Mouse (Mus musculus) midbrain, embryonic 14.5 days (tissue): ENCODE measurements around the gene Dlec1. TPM values are rescaled to one million over a fixed set of nuclear protein-coding genes. Genes with fewer than 3 reads are reported as not detected.

Experiments
- ATAC-seq: fragments of 200-750 bp; cut with Nextera tagmentation; 2 replicates; pipeline ENCODE4 v1.8.0; 2017; ENCODE audit warnings: moderate number of reproducible peaks, moderate library complexity; ENCODE audit not compliant: low FRiP score, low TSS enrichment
- DNase-seq: peaks from one replicate; pipeline ENCODE4 v3.0.0-alpha.2; 2015
- H3K27ac ChIP-seq: fragments of 300-500 bp; sonication (generic); replicated peaks from 2 replicates; pipeline ENCODE4 v1.5.1; 2014; ENCODE audit warnings: mild to moderate bottlenecking, low read depth, low read length, moderate library complexity
- H3K27me3 ChIP-seq: fragments of 300-500 bp; sonication (generic); 2 replicates; pipeline ENCODE4 v1.6.1; 2014; ENCODE audit warnings: low read length, control low read depth, mixed read lengths; ENCODE audit not compliant: control insufficient read depth, insufficient read depth
- H3K36me3 ChIP-seq: fragments of 300-500 bp; sonication (generic); 2 replicates; pipeline ENCODE4 v1.6.1; 2014; ENCODE audit warnings: low read length, control low read depth; ENCODE audit not compliant: control insufficient read depth, insufficient read depth
- H3K4me1 ChIP-seq: fragments of 300-500 bp; sonication (generic); 2 replicates; pipeline ENCODE4 v1.6.1; 2014; ENCODE audit warnings: mild to moderate bottlenecking, antibody characterized with exemption, low read length, control low read depth; ENCODE audit not compliant: control insufficient read depth, insufficient read depth
- H3K4me2 ChIP-seq: fragments of 300-500 bp; sonication (generic); 2 replicates; pipeline ENCODE4 v1.6.1; 2014; ENCODE audit warnings: mild to moderate bottlenecking, low read length, moderate library complexity
- H3K4me3 ChIP-seq: fragments of 300-500 bp; sonication (generic); replicated peaks from 2 replicates; pipeline ENCODE4 v1.5.1; 2014; ENCODE audit warnings: low read depth, low read length
- H3K9ac ChIP-seq: fragments of 300-500 bp; sonication (generic); replicated peaks from 2 replicates; pipeline ENCODE4 v1.6.1; 2014; ENCODE audit warnings: mild to moderate bottlenecking, low read length, moderate library complexity
- H3K9me3 ChIP-seq: fragments of 300-500 bp; sonication (generic); 2 replicates; pipeline ENCODE4 v1.6.1; 2016; ENCODE audit warnings: low read length, control low read depth, mixed read lengths; ENCODE audit not compliant: control insufficient read depth
- WGBS: fragments of 180-500 bp; shearing (Covaris S2); extraction: QIAGEN DNeasy Blood & Tissue Kit; methylation state at CpG from one replicate; pipeline ENCODE4 v1.1.7; 2014; 5-methylcytosine and 5-hydroxymethylcytosine counted together
- polyA plus RNA-seq: library from polyadenylated mRNA; unstranded; fragments of >200 nt; fragmentation: Nextera tagmentation; extraction: Ambion mirVana; gene quantifications from 2 replicates; pipeline ENCODE4 v1.2.1, GENCODE M21; 2014

Gene Dlec1
- polyA plus RNA-seq, 1 experiment from 2014 or later, result 1.2 TPM

- 1% methylated on average over 64 of the region's 65 CpGs for WGBS
- Histone ChIP-seq H3K4me1 (no peaks in the 10 kb centered on the region), H3K9ac (peak within 1 kb of the TSS; percentile 23; the same call in 1 of the 2 replicates), H3K36me3 (no peaks in the 10 kb centered on the region), H3K27ac (no peak within 1 kb of the TSS), H3K4me3 (peak within 1 kb of the TSS; percentile 43), H3K27me3 (peaks cover 5% of the 10 kb centered on the region; the same call in 1 of the 2 replicates), H3K4me2 (peak within 1 kb of the TSS; percentile 53), H3K9me3 (no peaks in the 10 kb centered on the region)
- ATAC-seq, result peak; percentile 83
- DNase-seq, result peak; percentile 88
Measured at GRCm38 (mm10) chr9:119156278-119157201, 54.3 kb downstream of the Dlec1 start, which contains the start of gene Acaa1b. Gene Acaa1b, minus strand, starts transcription at chr9:119157093.

- H3K36me3 ChIP-seq, result no peaks in the 10 kb centered on the region
- WGBS, result 68% methylated on average over 4 of the region's 4 CpGs
- no peak within 1 kb of the TSS for H3K27ac ChIP-seq
- H3K9me3 ChIP-seq, result no peaks in the 10 kb centered on the region
- DNase-seq (no peak), ATAC-seq (no peak)
- peaks cover 5% of the 10 kb centered on the region; the same call in 1 of the 2 replicates for H3K27me3 ChIP-seq
- no peaks in the 10 kb centered on the region for H3K4me1 ChIP-seq
- H3K4me3 ChIP-seq, result no peak within 1 kb of the TSS
- H3K9ac ChIP-seq, result no peak within 1 kb of the TSS
- H3K4me2 ChIP-seq, result no peak within 1 kb of the TSS
Measured at GRCm38 (mm10) chr9:119158861-119159260, 56.6 kb downstream of the Dlec1 start, which contains the start of gene Gm47289. Gene Gm47289, plus strand, starts transcription at chr9:119159161.

DNA sequence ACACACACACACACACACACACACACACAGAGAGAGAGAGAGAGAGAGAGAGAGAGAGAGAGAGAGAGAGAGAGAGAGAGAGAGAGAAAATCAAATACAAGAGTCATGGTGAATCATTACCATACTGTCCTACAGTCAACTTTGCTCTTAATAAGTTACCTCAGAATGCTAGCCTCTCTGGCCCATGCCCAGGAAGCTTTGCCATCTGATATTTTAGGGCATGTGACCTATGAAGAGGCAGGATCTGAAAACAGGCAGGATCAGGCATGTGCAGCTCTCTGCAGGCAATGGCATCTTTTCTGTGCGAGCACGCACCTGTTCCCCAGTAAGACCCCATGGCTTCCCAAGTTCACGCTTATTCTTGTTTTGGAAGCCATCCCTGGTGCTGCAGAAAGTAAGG lies 58.4 kb downstream of the Dlec1 start:
- Histone ChIP-seq H3K27me3 (peaks cover 5% of the 10 kb centered on the region; the same call in 1 of the 2 replicates), H3K4me3 (no peak overlapping the region), H3K9ac (no peak overlapping the region), H3K36me3 (no peaks in the 10 kb centered on the region), H3K4me2 (no peak overlapping the region), H3K9me3 (no peaks in the 10 kb centered on the region), H3K27ac (no peak overlapping the region), H3K4me1 (no peaks in the 10 kb centered on the region)
- no peak for ATAC-seq
- 90% methylated on average over 3 of the region's 3 CpGs for WGBS
- DNase-seq, result no peak

DNA sequence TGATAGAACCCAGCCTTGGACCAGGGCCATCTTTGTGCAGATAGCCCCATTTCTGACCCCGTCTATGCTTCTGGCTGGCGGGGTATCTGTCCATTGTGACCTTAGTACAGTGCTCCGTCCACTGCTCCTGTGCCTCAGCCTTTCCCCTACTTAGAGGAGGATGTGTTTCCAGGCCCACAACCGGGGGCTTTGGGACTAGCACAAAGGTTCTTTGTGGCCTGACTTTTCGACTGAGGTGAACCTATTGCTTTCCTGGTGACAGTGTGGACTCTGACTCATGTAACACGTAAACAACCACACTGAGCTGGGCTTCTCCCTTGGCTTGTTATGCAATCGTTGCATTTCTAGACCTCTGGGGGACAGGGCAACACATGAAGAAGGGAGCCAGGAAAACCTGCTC lies 62.5 kb downstream of the Dlec1 start:
- no peaks in the 10 kb centered on the region for H3K9me3 ChIP-seq
- WGBS, result 89% methylated on average over 7 of the region's 7 CpGs
- H3K27me3 ChIP-seq, result no peaks in the 10 kb centered on the region
- no peak overlapping the region for H3K4me2 ChIP-seq
- H3K4me3 ChIP-seq, result no peak overlapping the region
- no peak overlapping the region for H3K27ac ChIP-seq
- DNase-seq (no peak), ATAC-seq (no peak)
- no peak overlapping the region for H3K9ac ChIP-seq
- H3K36me3 ChIP-seq, result no peaks in the 10 kb centered on the region
- H3K4me1 ChIP-seq, result no peaks in the 10 kb centered on the region

DNA sequence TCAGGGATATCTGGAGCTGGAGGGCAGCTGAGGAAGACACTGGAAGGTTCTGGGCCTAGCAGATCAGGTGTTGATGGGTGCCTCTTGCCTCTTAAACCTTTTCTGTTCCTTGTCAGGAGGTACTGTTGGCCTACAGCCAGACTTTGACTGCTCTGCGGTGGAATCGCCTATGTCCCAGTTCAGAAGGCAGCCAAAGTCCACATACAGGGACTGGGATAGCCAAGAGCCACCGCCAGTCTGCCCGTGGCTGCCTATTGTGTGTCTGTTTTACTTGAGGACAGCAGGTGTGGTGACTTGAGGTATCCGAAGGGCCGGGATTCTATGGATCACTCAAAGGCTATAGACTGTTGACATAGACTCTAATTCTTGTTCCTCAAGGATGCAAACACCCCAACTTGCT lies 63.3 kb downstream of the Dlec1 start:
- Histone ChIP-seq H3K36me3 (no peaks in the 10 kb centered on the region), H3K27ac (no peak overlapping the region), H3K9ac (no peak overlapping the region), H3K9me3 (no peaks in the 10 kb centered on the region), H3K4me3 (no peak overlapping the region), H3K4me2 (no peak overlapping the region), H3K27me3 (no peaks in the 10 kb centered on the region), H3K4me1 (no peaks in the 10 kb centered on the region)
- whole genome bisulfite sequencing, result 97% methylated on average over 6 of the region's 6 CpGs
- ATAC-seq (no peak), DNase-seq (no peak)

GRCm38 (mm10) chr9:119167608-119168007 lies 65.3 kb downstream of the Dlec1 start:
- H3K27me3 ChIP-seq, result no peaks in the 10 kb centered on the region
- H3K4me2 ChIP-seq, result no peak overlapping the region
- no peaks in the 10 kb centered on the region for H3K4me1 ChIP-seq
- H3K9ac ChIP-seq, result no peak overlapping the region
- H3K9me3 ChIP-seq, result no peaks in the 10 kb centered on the region
- no peak overlapping the region for H3K27ac ChIP-seq
- WGBS, result 97% methylated on average over 2 of the region's 2 CpGs
- no peaks in the 10 kb centered on the region for H3K36me3 ChIP-seq
- DNase-seq, result no peak
- H3K4me3 ChIP-seq, result no peak overlapping the region
- ATAC-seq, result no peak

GRCm38 (mm10) chr9:119179292-119179691 lies 77.0 kb downstream of the Dlec1 start:
- no peaks in the 10 kb centered on the region for H3K27me3 ChIP-seq
- WGBS, result 93% methylated on average over 11 of the region's 11 CpGs
- H3K4me2 ChIP-seq, result no peak overlapping the region
- no peaks in the 10 kb centered on the region for H3K36me3 ChIP-seq
- DNase-seq, result no peak
- H3K4me1 ChIP-seq, result no peaks in the 10 kb centered on the region
- H3K9me3 ChIP-seq, result no peaks in the 10 kb centered on the region
- H3K9ac ChIP-seq, result no peak overlapping the region
- no peak for ATAC-seq
- H3K27ac ChIP-seq, result no peak overlapping the region
- H3K4me3 ChIP-seq, result no peak overlapping the region

- Histone ChIP-seq H3K4me1 (no peaks in the 10 kb centered on the region), H3K36me3 (no peaks in the 10 kb centered on the region), H3K27me3 (no peaks in the 10 kb centered on the region), H3K4me2 (no peak overlapping the region), H3K4me3 (no peak overlapping the region), H3K9me3 (no peaks in the 10 kb centered on the region), H3K27ac (no peak overlapping the region), H3K9ac (no peak overlapping the region)
- DNase-seq (peak; percentile 11), ATAC-seq (no peak)
- WGBS, result 58% methylated on average over 3 of the region's 3 CpGs
Measured at GRCm38 (mm10) chr9:119181241-119181728, 79.0 kb downstream of the Dlec1 start.
